Mouse (Mus musculus) brain, embryonic 14.5 days (tissue): ENCODE data around the gene Cnrip1.

Experiments used
- CTCF ChIP-seq: fragments of 200-500 bp; IDR thresholded peaks from 2 replicates; pipeline ENCODE4 v1.5.1; 2012; ENCODE audit warnings: inconsistent platforms, mild to moderate bottlenecking, moderate library complexity, borderline replicate concordance; ENCODE audit not compliant: insufficient read depth, insufficient read length; ENCODE audit errors: extremely low read depth
- POLR2A ChIP-seq: fragments of 200-500 bp; IDR thresholded peaks from 2 replicates; pipeline ENCODE4 v1.6.1; 2012; ENCODE audit warnings: mild to moderate bottlenecking, inconsistent platforms, borderline replicate concordance; ENCODE audit not compliant: poor library complexity, insufficient read depth, insufficient read length, severe bottlenecking; ENCODE audit errors: extremely low read depth

GRCm38 (mm10) chr11:17004899-17005846 lies 46.2 kb upstream of the Cnrip1 start:
- TF ChIP-seq POLR2A (no peak), CTCF (no peak)
